Mouse (Mus musculus): ENCODE measurements at regions not wholly inside any gene's neighbourhood (a gene's known extent, or its start where the extent isn't known, plus 50 kb on each side); places are given as distances from the start of the nearest gene placed in this dataset.
A peak's percentile ranks its signal among the peaks of the same experiment; 100 is the strongest.

DNA sequence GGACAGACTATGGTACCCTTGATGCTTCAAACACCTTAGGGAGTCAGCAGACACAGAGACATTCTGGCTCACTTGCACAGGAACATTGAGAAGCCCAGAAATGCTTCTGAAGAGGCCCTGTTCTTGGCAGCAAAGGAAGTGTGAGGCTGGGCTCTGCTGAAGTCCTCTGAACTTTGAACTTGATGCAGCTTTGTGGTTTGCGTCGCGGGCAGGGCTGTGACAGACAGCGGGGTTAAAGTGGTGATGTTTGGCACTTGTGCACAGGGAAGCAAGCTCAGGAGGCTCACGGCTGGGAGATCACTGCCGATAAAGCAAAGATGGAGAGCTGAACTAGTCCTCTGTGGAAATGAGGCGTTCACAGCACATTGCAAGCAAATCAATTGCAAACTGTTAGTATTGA lies 100.7 kb upstream of the Mpp6 start:
- ATAC-seq (ENCODE audit: insufficient read depth, low FRiP score, low TSS enrichment), result no peak
- 82% methylated on average over 7 of the region's 7 CpGs for WGBS

DNA sequence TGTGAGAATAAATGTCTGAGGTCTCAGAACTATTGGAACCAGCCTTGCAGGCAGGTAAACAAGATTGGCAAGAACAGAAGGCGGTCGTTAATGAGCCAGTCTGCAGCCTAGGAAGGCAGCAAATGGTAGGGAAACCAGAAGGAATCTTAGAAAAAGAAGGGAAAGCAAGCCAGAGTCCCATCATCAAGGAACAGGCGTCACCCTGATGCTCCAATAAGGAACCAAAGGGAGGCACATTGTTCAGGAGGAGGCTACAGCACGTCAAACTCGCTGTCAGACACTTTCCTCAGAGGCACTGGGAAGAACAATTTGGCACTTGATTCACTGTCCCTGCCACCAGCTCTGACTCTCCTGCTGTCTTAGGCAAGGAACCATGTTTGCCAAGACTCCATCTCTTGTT lies 100.2 kb upstream of the Mpp6 start:
- Histone ChIP-seq H3K4me2 (ENCODE audit: low read depth) (no peak overlapping the region), H3K9ac (ENCODE audit: low read length) (no peak overlapping the region), H3K27me3 (ENCODE audit: control insufficient read depth, insufficient read depth, low read length) (no peaks in the 10 kb centered on the region), H3K4me3 (ENCODE audit: low read depth, low read length) (no peak overlapping the region), H3K27ac (ENCODE audit: low read depth, low read length) (no peak overlapping the region), H3K9me3 (ENCODE audit: control insufficient read depth, low read length) (no peaks in the 10 kb centered on the region), H3K36me3 (ENCODE audit: control insufficient read depth, insufficient read depth, low read length) (no peaks in the 10 kb centered on the region), H3K4me1 (ENCODE audit: control insufficient read depth, insufficient read depth, low read length) (no peaks in the 10 kb centered on the region)
- ATAC-seq (ENCODE audit: insufficient read depth, low FRiP score, low TSS enrichment) (no peak), DNase-seq (ENCODE audit: low spot score) (no peak)
- WGBS, result 66% methylated on average over 5 of the region's 5 CpGs

More for the DNA sequence above, 100.7 kb upstream of the Mpp6 start:
- no peaks in the 10 kb centered on the region for H3K4me1 ChIP-seq (ENCODE audit: control insufficient read depth, insufficient read depth, low read length)
- no peak overlapping the region for H3K4me2 ChIP-seq (ENCODE audit: low read depth)
- H3K4me3 ChIP-seq (ENCODE audit: low read depth, low read length), result no peak overlapping the region
- no peaks in the 10 kb centered on the region for H3K27me3 ChIP-seq (ENCODE audit: control insufficient read depth, insufficient read depth, low read length)
- DNase-seq (ENCODE audit: low spot score), result no peak
- H3K27ac ChIP-seq (ENCODE audit: low read depth, low read length), result no peak overlapping the region
- H3K9ac ChIP-seq (ENCODE audit: low read length), result no peak overlapping the region
- no peaks in the 10 kb centered on the region for H3K36me3 ChIP-seq (ENCODE audit: control insufficient read depth, insufficient read depth, low read length)
- H3K9me3 ChIP-seq (ENCODE audit: control insufficient read depth, low read length), result no peaks in the 10 kb centered on the region

DNA sequence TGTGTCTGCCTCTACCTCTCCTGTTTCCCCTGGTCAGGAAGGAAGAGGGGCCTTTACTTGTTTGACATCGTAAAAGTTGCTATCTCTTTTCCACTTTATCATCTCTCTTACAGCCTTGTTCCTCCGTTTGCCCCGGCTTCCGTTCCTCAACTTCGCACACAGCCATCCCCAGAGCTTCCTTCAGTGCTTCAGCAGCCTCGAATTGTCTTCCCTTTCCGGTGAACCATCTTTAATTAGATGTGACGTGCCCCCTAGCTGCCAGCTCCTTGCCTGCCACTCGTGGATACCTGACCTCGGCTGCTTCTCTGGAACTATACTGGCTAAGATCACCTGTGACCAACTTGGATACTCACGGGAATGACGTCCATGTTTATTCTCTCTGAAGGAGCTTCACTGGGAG lies 99.0 kb upstream of the Mpp6 start:
- WGBS, result 90% methylated on average over 12 of the region's 12 CpGs
- Histone ChIP-seq H3K9ac (ENCODE audit: low read length) (no peak overlapping the region), H3K27ac (ENCODE audit: low read depth, low read length) (no peak overlapping the region), H3K9me3 (ENCODE audit: control insufficient read depth, low read length) (no peaks in the 10 kb centered on the region), H3K27me3 (ENCODE audit: control insufficient read depth, insufficient read depth, low read length) (no peaks in the 10 kb centered on the region), H3K4me2 (ENCODE audit: low read depth) (no peak overlapping the region), H3K36me3 (ENCODE audit: control insufficient read depth, insufficient read depth, low read length) (no peaks in the 10 kb centered on the region), H3K4me3 (ENCODE audit: low read depth, low read length) (no peak overlapping the region), H3K4me1 (ENCODE audit: control insufficient read depth, insufficient read depth, low read length) (no peaks in the 10 kb centered on the region)
- ATAC-seq (ENCODE audit: insufficient read depth, low FRiP score, low TSS enrichment), result no peak
- no peak for DNase-seq (ENCODE audit: low spot score)

DNA sequence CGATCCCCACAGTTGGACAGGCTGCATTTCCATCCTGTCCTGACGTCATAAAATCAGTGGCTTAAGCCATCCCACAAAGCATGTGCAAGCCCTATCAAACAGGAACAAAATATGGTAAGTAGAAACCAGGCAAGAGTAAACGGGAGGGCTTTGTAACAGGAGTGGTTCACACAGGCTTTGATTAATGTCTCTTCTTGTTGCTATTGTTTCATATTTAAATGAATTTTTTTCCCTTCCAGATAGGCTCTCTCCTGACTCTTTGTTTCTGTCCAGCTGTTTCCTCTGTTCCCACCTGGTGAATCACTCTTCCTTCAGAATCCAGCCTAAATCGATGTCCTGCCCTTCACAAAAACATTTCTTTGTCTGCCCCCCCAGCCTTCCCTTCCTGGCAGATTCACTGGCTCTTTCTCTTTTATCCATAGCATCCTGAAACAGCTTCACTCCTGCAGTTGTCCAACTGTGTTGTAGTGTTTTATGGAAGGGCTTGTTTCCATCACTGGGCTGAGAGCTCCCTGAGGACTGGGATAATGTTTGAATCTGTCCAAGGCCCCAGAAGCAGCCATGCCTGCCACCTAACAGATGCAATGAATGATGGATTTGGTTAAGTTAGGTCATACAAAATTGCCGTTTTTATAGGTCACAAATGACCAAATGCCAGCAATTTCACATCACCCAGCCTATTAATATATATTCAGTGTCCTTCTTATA lies 98.1 kb upstream of the Mpp6 start:
- H3K27ac ChIP-seq (ENCODE audit: low read depth, low read length), result peak overlapping the region; percentile 9; the same call in 1 of the 2 replicates
- no peaks in the 10 kb centered on the region for H3K36me3 ChIP-seq (ENCODE audit: control insufficient read depth, insufficient read depth, low read length)
- H3K4me3 ChIP-seq (ENCODE audit: low read depth, low read length), result no peak overlapping the region
- 62% methylated on average over 5 of the region's 5 CpGs for WGBS
- DNase-seq (ENCODE audit: low spot score) (no peak), ATAC-seq (ENCODE audit: insufficient read depth, low FRiP score, low TSS enrichment) (no peak)
- H3K4me1 ChIP-seq (ENCODE audit: control insufficient read depth, insufficient read depth, low read length), result no peaks in the 10 kb centered on the region
- H3K9ac ChIP-seq (ENCODE audit: low read length), result no peak overlapping the region
- no peaks in the 10 kb centered on the region for H3K9me3 ChIP-seq (ENCODE audit: control insufficient read depth, low read length)
- no peak overlapping the region for H3K4me2 ChIP-seq (ENCODE audit: low read depth)
- H3K27me3 ChIP-seq (ENCODE audit: control insufficient read depth, insufficient read depth, low read length), result no peaks in the 10 kb centered on the region

DNA sequence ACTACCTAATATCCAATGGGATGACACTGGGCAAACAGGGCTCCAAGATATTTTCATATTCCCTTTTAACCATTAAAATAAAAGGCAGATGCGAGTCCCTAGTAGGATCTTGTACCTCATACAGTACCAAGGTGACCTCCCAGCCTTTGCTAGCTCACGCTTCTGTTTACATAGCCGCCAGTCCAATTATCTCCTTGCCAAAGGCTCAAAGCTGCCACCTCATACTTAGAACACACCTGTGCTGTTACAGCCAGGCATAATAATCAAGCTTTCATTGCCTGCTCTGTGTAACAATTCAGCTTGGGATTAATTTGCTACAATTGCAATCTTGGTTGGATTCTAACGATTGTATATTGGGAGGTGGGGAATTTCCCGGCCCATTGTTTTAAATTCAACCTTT lies 97.0 kb upstream of the Mpp6 start:
- Histone ChIP-seq H3K9ac (ENCODE audit: low read length) (no peak overlapping the region), H3K27ac (ENCODE audit: low read depth, low read length) (no peak overlapping the region), H3K36me3 (ENCODE audit: control insufficient read depth, insufficient read depth, low read length) (no peaks in the 10 kb centered on the region), H3K4me3 (ENCODE audit: low read depth, low read length) (no peak overlapping the region), H3K4me2 (ENCODE audit: low read depth) (no peak overlapping the region), H3K9me3 (ENCODE audit: control insufficient read depth, low read length) (no peaks in the 10 kb centered on the region), H3K27me3 (ENCODE audit: control insufficient read depth, insufficient read depth, low read length) (no peaks in the 10 kb centered on the region), H3K4me1 (ENCODE audit: control insufficient read depth, insufficient read depth, low read length) (no peaks in the 10 kb centered on the region)
- ATAC-seq (ENCODE audit: insufficient read depth, low FRiP score, low TSS enrichment), result no peak
- DNase-seq (ENCODE audit: low spot score), result no peak
- WGBS, result 87% methylated on average over 5 of the region's 5 CpGs

DNA sequence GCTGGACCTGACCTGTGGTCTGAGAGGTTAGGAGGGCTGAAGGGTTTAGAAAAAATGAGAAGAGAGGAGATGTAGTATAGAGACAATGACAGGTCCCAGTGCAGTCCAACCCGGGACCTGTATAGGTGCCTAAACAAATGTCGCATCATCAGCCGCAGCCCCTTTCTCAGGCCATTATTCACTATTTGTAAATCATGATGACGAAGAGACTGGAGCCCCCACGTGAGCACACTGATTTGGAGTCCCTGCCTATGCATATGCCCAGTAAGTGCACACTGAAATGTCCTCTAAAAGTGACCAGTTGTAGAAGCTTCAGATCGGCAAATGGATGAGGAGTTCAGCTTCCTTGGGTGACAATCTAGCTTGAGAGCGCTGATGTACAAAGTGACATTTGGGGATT lies 96.2 kb upstream of the Mpp6 start:
- Histone ChIP-seq H3K9ac (ENCODE audit: low read length) (no peak overlapping the region), H3K4me1 (ENCODE audit: control insufficient read depth, insufficient read depth, low read length) (no peaks in the 10 kb centered on the region), H3K4me3 (ENCODE audit: low read depth, low read length) (no peak overlapping the region), H3K36me3 (ENCODE audit: control insufficient read depth, insufficient read depth, low read length) (no peaks in the 10 kb centered on the region), H3K4me2 (ENCODE audit: low read depth) (no peak overlapping the region), H3K9me3 (ENCODE audit: control insufficient read depth, low read length) (no peaks in the 10 kb centered on the region), H3K27ac (ENCODE audit: low read depth, low read length) (no peak overlapping the region), H3K27me3 (ENCODE audit: control insufficient read depth, insufficient read depth, low read length) (no peaks in the 10 kb centered on the region)
- 78% methylated on average over 7 of the region's 7 CpGs for WGBS
- DNase-seq (ENCODE audit: low spot score) (no peak), ATAC-seq (ENCODE audit: insufficient read depth, low FRiP score, low TSS enrichment) (no peak)

DNA sequence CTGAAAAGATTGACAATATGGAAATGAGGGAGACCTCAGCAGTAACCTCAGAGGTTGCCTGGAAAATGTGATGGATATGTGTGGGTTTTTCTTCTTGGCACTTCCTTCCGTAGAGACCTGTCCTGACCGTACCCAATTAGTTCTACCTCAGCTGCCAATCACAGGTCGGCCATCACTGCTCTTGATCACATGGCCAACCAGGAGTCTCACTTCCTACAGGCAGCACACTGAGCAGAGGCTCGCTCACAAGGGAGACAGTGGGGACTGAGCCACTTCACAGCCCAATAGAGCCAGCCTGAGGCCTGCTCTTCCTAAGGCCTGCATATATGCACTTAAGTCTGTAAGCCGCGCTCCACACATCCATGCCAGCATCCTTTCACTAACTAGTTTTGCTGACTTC lies 82.1 kb upstream of the Mpp6 start:
- H3K27me3 ChIP-seq (ENCODE audit: control insufficient read depth, insufficient read depth, low read length), result no peaks in the 10 kb centered on the region
- H3K27ac ChIP-seq (ENCODE audit: low read depth, low read length), result no peak overlapping the region
- no peak overlapping the region for H3K4me2 ChIP-seq (ENCODE audit: low read depth)
- no peak for ATAC-seq (ENCODE audit: insufficient read depth, low FRiP score, low TSS enrichment)
- no peaks in the 10 kb centered on the region; the same call in 1 of the 2 replicates for H3K4me1 ChIP-seq (ENCODE audit: control insufficient read depth, insufficient read depth, low read length)
- H3K9ac ChIP-seq (ENCODE audit: low read length), result no peak overlapping the region
- H3K9me3 ChIP-seq (ENCODE audit: control insufficient read depth, low read length), result no peaks in the 10 kb centered on the region
- no peak for DNase-seq (ENCODE audit: low spot score)
- WGBS, result 83% methylated on average over 6 of the region's 6 CpGs
- H3K4me3 ChIP-seq (ENCODE audit: low read depth, low read length), result no peak overlapping the region
- no peaks in the 10 kb centered on the region for H3K36me3 ChIP-seq (ENCODE audit: control insufficient read depth, insufficient read depth, low read length)

DNA sequence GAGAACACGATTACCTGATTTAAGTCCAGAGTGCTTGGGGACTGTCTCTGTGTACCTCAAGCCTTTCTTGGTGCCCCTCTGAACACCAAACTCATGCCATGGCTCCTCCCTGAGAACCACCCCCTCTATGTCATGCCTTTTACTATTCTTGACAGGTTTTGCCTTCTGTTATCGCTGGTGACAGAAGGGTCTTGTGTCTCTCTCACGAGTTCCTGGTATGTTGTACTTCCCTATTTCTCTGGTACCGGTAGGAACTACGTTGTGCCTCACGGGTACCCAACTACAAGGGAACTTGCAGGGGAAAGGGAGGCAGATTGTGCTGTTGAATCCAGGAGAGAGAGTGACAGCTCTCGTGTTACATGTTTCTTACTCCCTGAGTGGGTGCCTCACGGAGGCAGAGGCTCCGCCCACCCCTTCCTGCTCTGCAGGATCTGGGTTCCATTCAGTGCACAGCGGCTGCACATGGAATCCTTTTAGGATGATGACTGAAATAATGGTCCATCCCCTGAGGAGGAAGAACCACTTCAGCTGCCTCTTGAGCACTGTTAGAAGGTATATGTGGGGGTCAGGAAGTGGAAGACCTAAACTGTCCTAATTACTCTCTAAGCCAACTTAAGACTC lies 80.0 kb upstream of the Mpp6 start:
- Histone ChIP-seq H3K36me3 (ENCODE audit: control insufficient read depth, insufficient read depth, low read length) (no peaks in the 10 kb centered on the region), H3K4me1 (ENCODE audit: control insufficient read depth, insufficient read depth, low read length) (no peaks in the 10 kb centered on the region; the same call in 1 of the 2 replicates), H3K9ac (ENCODE audit: low read length) (no peak overlapping the region), H3K9me3 (ENCODE audit: control insufficient read depth, low read length) (no peaks in the 10 kb centered on the region), H3K4me3 (ENCODE audit: low read depth, low read length) (no peak overlapping the region), H3K27me3 (ENCODE audit: control insufficient read depth, insufficient read depth, low read length) (no peaks in the 10 kb centered on the region), H3K27ac (ENCODE audit: low read depth, low read length) (no peak overlapping the region), H3K4me2 (ENCODE audit: low read depth) (no peak overlapping the region)
- DNase-seq (ENCODE audit: low spot score), result no peak
- ATAC-seq (ENCODE audit: insufficient read depth, low FRiP score, low TSS enrichment), result no peak
- WGBS, result 70% methylated on average over 10 of the region's 10 CpGs

DNA sequence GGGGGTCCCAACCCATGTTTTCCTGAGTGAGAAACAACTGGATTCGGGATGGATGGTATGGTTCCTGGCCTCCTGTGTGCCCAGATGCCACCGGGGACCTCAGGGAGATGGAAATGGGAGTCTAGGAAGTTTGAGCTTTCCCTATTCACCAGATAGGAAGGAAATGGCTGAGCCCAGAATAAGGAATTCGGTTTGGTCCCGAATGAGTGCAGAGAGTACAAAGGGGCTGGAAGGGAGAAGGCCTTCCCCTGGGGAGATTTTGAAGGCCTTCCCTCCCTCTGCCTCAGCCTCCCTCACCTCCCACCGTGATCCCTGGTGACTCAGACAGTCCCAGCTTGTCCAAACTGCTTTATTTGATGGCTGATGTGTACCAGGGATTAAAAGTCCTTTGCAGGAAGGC lies 78.7 kb upstream of the Mpp6 start:
- Histone ChIP-seq H3K9me3 (ENCODE audit: control insufficient read depth, low read length) (no peaks in the 10 kb centered on the region), H3K9ac (ENCODE audit: low read length) (no peak overlapping the region), H3K4me1 (ENCODE audit: control insufficient read depth, insufficient read depth, low read length) (no peaks in the 10 kb centered on the region; the same call in 1 of the 2 replicates), H3K27ac (ENCODE audit: low read depth, low read length) (no peak overlapping the region), H3K27me3 (ENCODE audit: control insufficient read depth, insufficient read depth, low read length) (no peaks in the 10 kb centered on the region), H3K36me3 (ENCODE audit: control insufficient read depth, insufficient read depth, low read length) (no peaks in the 10 kb centered on the region), H3K4me2 (ENCODE audit: low read depth) (no peak overlapping the region), H3K4me3 (ENCODE audit: low read depth, low read length) (no peak overlapping the region)
- WGBS, result 72% methylated on average over 5 of the region's 5 CpGs
- ATAC-seq (ENCODE audit: insufficient read depth, low FRiP score, low TSS enrichment), result no peak
- no peak for DNase-seq (ENCODE audit: low spot score)
